Mouse (Mus musculus) spleen, adult 2 months (tissue): ENCODE results near the gene Junb. TPM values are rescaled to one million over a fixed set of nuclear protein-coding genes. Genes with fewer than 3 reads are reported as not detected.

Experiments used
- DNase-seq, 2 experiments: peaks; one replicate each; pipeline versions ENCODE4 v3.0.0 to v3.0.0-alpha.2; 2012 to 2021; ENCODE audit warnings: low spot score in 2 of 2, low read depth in 1 of 2
- H3K27ac ChIP-seq: fragments of 200-500 bp; 2 replicates; pipeline ENCODE4 v1.5.1; 2012; ENCODE audit warnings: low read length, inconsistent platforms; ENCODE audit not compliant: insufficient read depth
- H3K27me3 ChIP-seq: fragments of 200-500 bp; 2 replicates; pipeline ENCODE4 v1.6.1; 2012; ENCODE audit warnings: mild to moderate bottlenecking, moderate library complexity, low read length, inconsistent platforms; ENCODE audit not compliant: control insufficient read depth, insufficient read depth
- H3K36me3 ChIP-seq: fragments of 200-500 bp; 2 replicates; pipeline ENCODE4 v1.6.1; 2012; ENCODE audit warnings: mild to moderate bottlenecking, low read length, inconsistent platforms; ENCODE audit not compliant: control insufficient read depth, insufficient read depth
- H3K4me1 ChIP-seq: fragments of 200-500 bp; 2 replicates; pipeline ENCODE4 v1.6.1; 2011; ENCODE audit warnings: inconsistent platforms; ENCODE audit not compliant: control insufficient read depth, insufficient read depth, insufficient read length
- H3K4me3 ChIP-seq: fragments of 200-500 bp; 2 replicates; pipeline ENCODE4 v1.5.1; 2011; ENCODE audit warnings: mild to moderate bottlenecking, inconsistent platforms; ENCODE audit not compliant: insufficient read depth, insufficient read length; ENCODE audit errors: extremely low read depth
- CTCF ChIP-seq: fragments of 200-500 bp; IDR thresholded peaks from 2 replicates; pipeline ENCODE4 v1.5.1; 2011; ENCODE audit warnings: mild to moderate bottlenecking, inconsistent platforms; ENCODE audit not compliant: insufficient read depth, insufficient read length, insufficient replicate concordance; ENCODE audit errors: extremely low read depth
- POLR2A ChIP-seq: fragments of 200-500 bp; IDR thresholded peaks from 2 replicates; pipeline ENCODE4 v1.6.1; 2011; ENCODE audit warnings: low read depth, low read length, inconsistent platforms
- WGBS: fragments of 180-500 bp; shearing (Covaris S2); methylation state at CpG from one replicate; pipeline ENCODE4 v1.1.7; 2018; 5-methylcytosine and 5-hydroxymethylcytosine counted together
- polyA plus RNA-seq: library from polyadenylated mRNA; depleted of rRNA; stranded (reverse); fragments of >200 nt; gene quantifications from 2 replicates; pipeline ENCODE4 v1.2.3, GENCODE M21; 2012

Gene Junb
- polyA plus RNA-seq, 1 experiment, result 89.2 TPM

GRCm38 (mm10) chr8:84973803-84974542 is 4.5 kb downstream of the Junb start:
- H3K4me3 ChIP-seq, result no peak overlapping the region
- no peaks in the 10 kb centered on the region for H3K27me3 ChIP-seq
- peaks cover 5% of the 10 kb centered on the region; the same call in 1 of the 2 replicates for H3K4me1 ChIP-seq
- 71% methylated on average over 4 of the region's 4 CpGs for WGBS
- no peaks in the 10 kb centered on the region for H3K36me3 ChIP-seq
- no peak overlapping the region for H3K27ac ChIP-seq
- peak in 1 of 2 experiments; percentile 51 for DNase-seq
- TF ChIP-seq CTCF (peak; percentile 90; the same call in 1 of the 2 replicates), POLR2A (no peak)

GRCm38 (mm10) chr8:84973079-84973478 is 5.4 kb downstream of the Junb start:
- Histone ChIP-seq H3K4me1 (peaks cover 10% of the 10 kb centered on the region; the same call in 1 of the 2 replicates), H3K4me3 (no peak overlapping the region), H3K27me3 (no peaks in the 10 kb centered on the region), H3K36me3 (no peaks in the 10 kb centered on the region), H3K27ac (no peak overlapping the region)
- no peak for DNase-seq
- WGBS, result 98% methylated on average over 1 of the region's 1 CpGs
- TF ChIP-seq CTCF (no peak), POLR2A (no peak)

GRCm38 (mm10) chr8:84970913-84971312 is 7.6 kb downstream of the Junb start:
- Histone ChIP-seq H3K27ac (no peak overlapping the region; the same call in 1 of the 2 replicates), H3K4me3 (no peak overlapping the region), H3K4me1 (peaks cover 17% of the 10 kb centered on the region; the same call in 1 of the 2 replicates), H3K36me3 (no peaks in the 10 kb centered on the region), H3K27me3 (no peaks in the 10 kb centered on the region)
- DNase-seq, result no peak
- WGBS, result 79% methylated on average over 5 of the region's 5 CpGs
- TF ChIP-seq CTCF (no peak), POLR2A (no peak)

- Histone ChIP-seq H3K36me3 (no peaks in the 10 kb centered on the region), H3K27ac (peak overlapping the region; percentile 14; the same call in 1 of the 2 replicates), H3K4me3 (peak overlapping the region; percentile 79), H3K27me3 (no peaks in the 10 kb centered on the region), H3K4me1 (peaks cover 19% of the 10 kb centered on the region; the same call in 1 of the 2 replicates)
- no peak for DNase-seq
- TF ChIP-seq POLR2A (no peak), CTCF (no peak)
- WGBS, result 17% methylated on average over 21 of the region's 21 CpGs
Measured at GRCm38 (mm10) chr8:84970135-84970790, 8.3 kb downstream of the Junb start.

GRCm38 (mm10) chr8:84969241-84970134 is 9.0 kb downstream of the Junb start, which contains the start of the genes Gm49661, Prdx2 and Rnaseh2a:
Gm49661 (minus strand) TSS chr8:84969433.
Prdx2 (plus strand) TSS chr8:84969587.
Rnaseh2a (minus strand) TSS chr8:84969767.
- TF ChIP-seq POLR2A, result peak; percentile 38
- no peak for TF ChIP-seq CTCF
- WGBS, result under 1% methylated on average over 56 of the region's 56 CpGs
- Histone ChIP-seq H3K36me3 (no peaks in the 10 kb centered on the region), H3K27ac (peak within 1 kb of the TSS; percentile 77), H3K27me3 (no peaks in the 10 kb centered on the region), H3K4me3 (peak within 1 kb of the TSS; percentile 79), H3K4me1 (peaks cover 23% of the 10 kb centered on the region; the same call in 1 of the 2 replicates)
- DNase-seq, result peak in 1 of 2 experiments; percentile 49

GRCm38 (mm10) chr8:84968650-84969049 is 9.9 kb downstream of the Junb start:
- TF ChIP-seq CTCF (no peak), POLR2A (no peak)
- Histone ChIP-seq H3K27ac (peak overlapping the region; percentile 75; the same call in 1 of the 2 replicates), H3K4me1 (peaks cover 23% of the 10 kb centered on the region; the same call in 1 of the 2 replicates), H3K27me3 (no peaks in the 10 kb centered on the region), H3K36me3 (no peaks in the 10 kb centered on the region), H3K4me3 (no peak overlapping the region)
- no peak for DNase-seq
- WGBS, result 15% methylated on average over 2 of the region's 2 CpGs
